Mouse (Mus musculus): ENCODE data around the gene A730049H05Rik. TPM values are rescaled to one million over a fixed set of nuclear protein-coding genes. Genes with fewer than 3 reads are reported as not detected.

The A730049H05Rik gene
- polyA plus RNA-seq, 1 experiment = not detected

GRCm38 (mm10) chr6:92872766-92873165 is 56.5 kb downstream of the A730049H05Rik start:
- H3K79me3 ChIP-seq (ENCODE audit: low read depth) = no peaks in the 10 kb centered on the region

DNA sequence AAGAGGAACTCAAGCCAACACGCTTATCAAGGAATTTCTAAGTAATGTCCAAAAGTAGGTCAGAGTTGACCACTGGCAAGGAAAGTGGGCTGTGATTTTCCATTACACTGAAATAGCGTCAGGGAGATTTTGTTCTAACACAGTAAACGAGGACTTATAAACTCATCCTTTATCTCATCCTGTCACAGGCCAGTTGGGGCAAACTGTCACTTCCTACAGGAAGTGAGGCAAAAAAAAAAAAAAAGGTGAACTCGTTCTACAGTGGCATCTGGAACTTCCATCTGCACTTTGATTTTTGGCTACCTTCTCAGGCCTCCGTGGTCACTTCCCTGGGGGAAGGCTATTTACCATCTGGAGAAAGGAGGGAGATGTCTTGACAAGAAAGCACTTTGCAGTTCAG is 58.6 kb downstream of the A730049H05Rik start:
- TF ChIP-seq USF1 (IDR thresholded peaks at IDR 0.05; ENCODE audit: low read depth) (no peak), MAX (IDR thresholded peaks at IDR 0.05) (no peak), MYOD1 (IDR thresholded peaks at IDR 0.05; ENCODE audit: control insufficient read depth, insufficient read length, low read depth) (no peak), CEBPB (IDR thresholded peaks at IDR 0.05; ENCODE audit: low read depth) (no peak), MYOG (IDR thresholded peaks at IDR 0.05; ENCODE audit: control insufficient read depth, extremely low read depth, insufficient read length) (no peak), CTCF (IDR thresholded peaks at IDR 0.05; ENCODE audit: control insufficient read depth, insufficient read depth, insufficient read length) (no peak), FOSL1 (IDR thresholded peaks at IDR 0.05; ENCODE audit: insufficient read depth, low read length, poor library complexity, severe bottlenecking) (no peak)
- H3K4me3 ChIP-seq (ENCODE audit: insufficient read depth, poor library complexity, severe bottlenecking) = no peak overlapping the region
- H3K79me3 ChIP-seq (ENCODE audit: low read depth) = no peaks in the 10 kb centered on the region
- no peaks in the 10 kb centered on the region for H3K79me2 ChIP-seq (ENCODE audit: control insufficient read depth, insufficient read depth)
- no peaks in the 10 kb centered on the region for H3K36me3 ChIP-seq (ENCODE audit: control insufficient read depth, insufficient read depth)
- no peak overlapping the region for H3ac ChIP-seq (ENCODE audit: control insufficient read depth, insufficient read length, low read depth)
- H3K27me3 ChIP-seq (ENCODE audit: control insufficient read depth, insufficient read depth, insufficient read length) = no peaks in the 10 kb centered on the region

More at GRCm38 (mm10) chr6:92872766-92873165, 56.5 kb downstream of the A730049H05Rik start:
- H3K27me3 ChIP-seq (ENCODE audit: control insufficient read depth, insufficient read depth, insufficient read length) = no peaks in the 10 kb centered on the region
- no peaks in the 10 kb centered on the region for H3K36me3 ChIP-seq (ENCODE audit: control insufficient read depth, insufficient read depth)
- H3ac ChIP-seq (ENCODE audit: control insufficient read depth, insufficient read length, low read depth) = no peak overlapping the region
- H3K79me2 ChIP-seq (ENCODE audit: control insufficient read depth, insufficient read depth) = no peaks in the 10 kb centered on the region
- TF ChIP-seq FOSL1 (IDR thresholded peaks at IDR 0.05; ENCODE audit: insufficient read depth, low read length, poor library complexity, severe bottlenecking) (no peak), CTCF (IDR thresholded peaks at IDR 0.05; ENCODE audit: control insufficient read depth, insufficient read depth, insufficient read length) (no peak), MYOD1 (IDR thresholded peaks at IDR 0.05; ENCODE audit: control insufficient read depth, insufficient read length, low read depth) (no peak), USF1 (IDR thresholded peaks at IDR 0.05; ENCODE audit: low read depth) (no peak), CEBPB (IDR thresholded peaks at IDR 0.05; ENCODE audit: low read depth) (no peak), MAX (IDR thresholded peaks at IDR 0.05) (no peak), MYOG (IDR thresholded peaks at IDR 0.05; ENCODE audit: control insufficient read depth, extremely low read depth, insufficient read length) (no peak)
- no peak overlapping the region for H3K4me3 ChIP-seq (ENCODE audit: insufficient read depth, poor library complexity, severe bottlenecking)

DNA sequence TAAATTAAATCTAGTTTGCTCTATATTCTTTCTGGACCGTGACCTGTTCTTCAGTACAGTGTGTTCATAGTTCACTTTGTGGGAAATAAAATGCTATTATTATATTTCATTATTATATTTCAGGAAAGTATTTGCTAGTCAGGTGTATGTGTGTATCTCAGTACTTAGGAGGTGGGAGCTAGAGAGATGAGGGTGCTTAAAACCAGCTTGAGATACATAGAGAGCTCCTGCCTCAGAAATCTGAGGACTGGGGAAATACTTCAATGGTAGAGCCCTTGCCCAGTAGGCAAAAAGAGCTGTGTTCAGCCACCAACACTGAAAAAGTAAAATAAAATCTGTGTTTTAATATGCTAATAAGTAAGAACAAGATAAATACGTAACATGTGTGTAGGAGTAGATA is 59.1 kb downstream of the A730049H05Rik start:
- no peaks in the 10 kb centered on the region for H3K36me3 ChIP-seq (ENCODE audit: control insufficient read depth, insufficient read depth)
- no peak overlapping the region for H3ac ChIP-seq (ENCODE audit: control insufficient read depth, insufficient read length, low read depth)
- H3K27me3 ChIP-seq (ENCODE audit: control insufficient read depth, insufficient read depth, insufficient read length) = no peaks in the 10 kb centered on the region
- TF ChIP-seq MYOG (IDR thresholded peaks at IDR 0.05; ENCODE audit: control insufficient read depth, extremely low read depth, insufficient read length) (no peak), CEBPB (IDR thresholded peaks at IDR 0.05; ENCODE audit: low read depth) (no peak), CTCF (IDR thresholded peaks at IDR 0.05; ENCODE audit: control insufficient read depth, insufficient read depth, insufficient read length) (no peak), MYOD1 (IDR thresholded peaks at IDR 0.05; ENCODE audit: control insufficient read depth, insufficient read length, low read depth) (no peak), USF1 (IDR thresholded peaks at IDR 0.05; ENCODE audit: low read depth) (no peak), FOSL1 (IDR thresholded peaks at IDR 0.05; ENCODE audit: insufficient read depth, low read length, poor library complexity, severe bottlenecking) (no peak), MAX (IDR thresholded peaks at IDR 0.05) (no peak)
- no peaks in the 10 kb centered on the region for H3K79me2 ChIP-seq (ENCODE audit: control insufficient read depth, insufficient read depth)
- H3K79me3 ChIP-seq (ENCODE audit: low read depth) = no peaks in the 10 kb centered on the region
- no peak overlapping the region for H3K4me3 ChIP-seq (ENCODE audit: insufficient read depth, poor library complexity, severe bottlenecking)

- H3K27me3 ChIP-seq (ENCODE audit: control insufficient read depth, insufficient read depth, insufficient read length) = no peaks in the 10 kb centered on the region
- no peak overlapping the region for H3ac ChIP-seq (ENCODE audit: control insufficient read depth, insufficient read length, low read depth)
- H3K79me3 ChIP-seq (ENCODE audit: low read depth) = no peaks in the 10 kb centered on the region
- TF ChIP-seq USF1 (IDR thresholded peaks at IDR 0.05; ENCODE audit: low read depth) (no peak), FOSL1 (IDR thresholded peaks at IDR 0.05; ENCODE audit: insufficient read depth, low read length, poor library complexity, severe bottlenecking) (no peak), MYOG (IDR thresholded peaks at IDR 0.05; ENCODE audit: control insufficient read depth, extremely low read depth, insufficient read length) (no peak), CEBPB (IDR thresholded peaks at IDR 0.05; ENCODE audit: low read depth) (no peak), CTCF (IDR thresholded peaks at IDR 0.05; ENCODE audit: control insufficient read depth, insufficient read depth, insufficient read length) (no peak)
- no peaks in the 10 kb centered on the region for H3K79me2 ChIP-seq (ENCODE audit: control insufficient read depth, insufficient read depth)
- H3K4me3 ChIP-seq (ENCODE audit: insufficient read depth, poor library complexity, severe bottlenecking) = no peak overlapping the region
- no peaks in the 10 kb centered on the region for H3K36me3 ChIP-seq (ENCODE audit: control insufficient read depth, insufficient read depth)
Measured at GRCm38 (mm10) chr6:92876121-92876520, 59.8 kb downstream of the A730049H05Rik start.

DNA sequence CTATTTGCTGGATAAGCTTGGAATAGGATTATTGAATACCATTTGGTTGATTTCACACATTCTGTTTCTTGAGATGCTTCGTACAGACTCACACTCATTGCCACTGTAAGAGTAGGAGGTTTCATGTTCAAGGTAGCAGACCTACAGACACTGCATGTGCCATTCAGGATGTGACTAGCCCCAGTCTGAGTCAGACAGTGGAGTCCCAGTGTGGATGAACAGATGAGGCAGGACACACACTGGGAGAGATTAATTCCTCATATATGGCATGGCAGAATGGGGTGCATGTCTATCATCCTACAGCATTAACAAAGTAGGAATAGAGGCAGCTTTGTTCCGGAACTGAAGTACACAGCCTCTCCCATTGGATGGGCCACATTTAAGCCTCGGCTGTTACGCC is 61.0 kb downstream of the A730049H05Rik start:
- TF ChIP-seq MYOD1 (IDR thresholded peaks at IDR 0.05; ENCODE audit: control insufficient read depth, insufficient read length, low read depth) = no peak
- no peak for TF ChIP-seq MYOG (IDR thresholded peaks at IDR 0.05; ENCODE audit: control insufficient read depth, extremely low read depth, insufficient read length)
- TF ChIP-seq USF1 (IDR thresholded peaks at IDR 0.05; ENCODE audit: low read depth) = no peak
- TF ChIP-seq CTCF (IDR thresholded peaks at IDR 0.05; ENCODE audit: control insufficient read depth, insufficient read depth, insufficient read length) = no peak
- TF ChIP-seq FOSL1 (IDR thresholded peaks at IDR 0.05; ENCODE audit: insufficient read depth, low read length, poor library complexity, severe bottlenecking) = no peak
- TF ChIP-seq CEBPB (IDR thresholded peaks at IDR 0.05; ENCODE audit: low read depth) = no peak
- TF ChIP-seq MAX (IDR thresholded peaks at IDR 0.05) = no peak
- no peaks in the 10 kb centered on the region for H3K27me3 ChIP-seq (ENCODE audit: control insufficient read depth, insufficient read depth, insufficient read length)
- no peak overlapping the region for H3K4me3 ChIP-seq (ENCODE audit: insufficient read depth, poor library complexity, severe bottlenecking)

GRCm38 (mm10) chr6:92878771-92879170 is 62.5 kb downstream of the A730049H05Rik start:
- H3K79me3 ChIP-seq (ENCODE audit: low read depth) = no peaks in the 10 kb centered on the region
- TF ChIP-seq MYOG (IDR thresholded peaks at IDR 0.05; ENCODE audit: control insufficient read depth, extremely low read depth, insufficient read length) (no peak), MYOD1 (IDR thresholded peaks at IDR 0.05; ENCODE audit: control insufficient read depth, insufficient read length, low read depth) (no peak), MAX (IDR thresholded peaks at IDR 0.05) (no peak), CTCF (IDR thresholded peaks at IDR 0.05; ENCODE audit: control insufficient read depth, insufficient read depth, insufficient read length) (no peak), CEBPB (IDR thresholded peaks at IDR 0.05; ENCODE audit: low read depth) (no peak), FOSL1 (IDR thresholded peaks at IDR 0.05; ENCODE audit: insufficient read depth, low read length, poor library complexity, severe bottlenecking) (no peak), USF1 (IDR thresholded peaks at IDR 0.05; ENCODE audit: low read depth) (no peak)
- no peak overlapping the region for H3K4me3 ChIP-seq (ENCODE audit: insufficient read depth, poor library complexity, severe bottlenecking)
- H3K36me3 ChIP-seq (ENCODE audit: control insufficient read depth, insufficient read depth) = no peaks in the 10 kb centered on the region
- H3K79me2 ChIP-seq (ENCODE audit: control insufficient read depth, insufficient read depth) = no peaks in the 10 kb centered on the region
- no peaks in the 10 kb centered on the region for H3K27me3 ChIP-seq (ENCODE audit: control insufficient read depth, insufficient read depth, insufficient read length)
- no peak overlapping the region for H3ac ChIP-seq (ENCODE audit: control insufficient read depth, insufficient read length, low read depth)

More for the DNA sequence above, 61.0 kb downstream of the A730049H05Rik start:
- Histone ChIP-seq H3K79me2 (ENCODE audit: control insufficient read depth, insufficient read depth) (no peaks in the 10 kb centered on the region), H3K36me3 (ENCODE audit: control insufficient read depth, insufficient read depth) (no peaks in the 10 kb centered on the region), H3K79me3 (ENCODE audit: low read depth) (no peaks in the 10 kb centered on the region), H3ac (ENCODE audit: control insufficient read depth, insufficient read length, low read depth) (no peak overlapping the region)
